Mouse (Mus musculus) naive thymus-derived CD4-positive, alpha-beta T cell, adult 2 months (primary cell): ENCODE measurements at regions not wholly inside any gene's neighbourhood (a gene's known extent, or its start where the extent isn't known, plus 50 kb on each side); places are given as distances from the start of the nearest gene placed in this dataset.

Source experiments
- DNase-seq: peaks from one replicate; pipeline ENCODE4 v3.0.0-alpha.2; 2011; ENCODE audit warnings: low read depth

GRCm38 (mm10) chr2:9267675-9268074, 613.4 kb upstream of the 4930412O13Rik start:
- no peak for DNase-seq

GRCm38 (mm10) chr2:9283441-9283840, 597.6 kb upstream of the 4930412O13Rik start:
- DNase-seq, result no peak

GRCm38 (mm10) chr2:9285800-9286199, 595.3 kb upstream of the 4930412O13Rik start:
- DNase-seq, result no peak

- no peak for DNase-seq
Measured at GRCm38 (mm10) chr2:9287077-9287476, 594.0 kb upstream of the 4930412O13Rik start.

GRCm38 (mm10) chr2:9287623-9288022, 593.4 kb upstream of the 4930412O13Rik start:
- DNase-seq, result no peak

- DNase-seq, result no peak
Measured at GRCm38 (mm10) chr2:9331630-9332352, 549.3 kb upstream of the 4930412O13Rik start.

- DNase-seq, result no peak
Measured at GRCm38 (mm10) chr2:9348982-9349381, 532.1 kb upstream of the 4930412O13Rik start.

GRCm38 (mm10) chr2:9349994-9350393, 531.1 kb upstream of the 4930412O13Rik start:
- no peak for DNase-seq

- DNase-seq, result no peak
Measured at GRCm38 (mm10) chr2:9352190-9352589, 528.9 kb upstream of the 4930412O13Rik start.

GRCm38 (mm10) chr2:9360020-9360419, 521.0 kb upstream of the 4930412O13Rik start:
- no peak for DNase-seq

GRCm38 (mm10) chr2:9367801-9368584, 513.1 kb upstream of the 4930412O13Rik start:
- DNase-seq, result no peak

GRCm38 (mm10) chr2:9369572-9369971, 511.5 kb upstream of the 4930412O13Rik start:
- DNase-seq, result no peak

- no peak for DNase-seq
Measured at GRCm38 (mm10) chr2:9386566-9386965, 494.5 kb upstream of the 4930412O13Rik start.

- DNase-seq, result no peak
Measured at GRCm38 (mm10) chr2:9388058-9388457, 493.0 kb upstream of the 4930412O13Rik start.

- no peak for DNase-seq
Measured at GRCm38 (mm10) chr2:9395379-9395999, 485.6 kb upstream of the 4930412O13Rik start.

- no peak for DNase-seq
Measured at GRCm38 (mm10) chr2:9401461-9401860, 479.6 kb upstream of the 4930412O13Rik start.

- no peak for DNase-seq
Measured at GRCm38 (mm10) chr2:9402281-9402680, 478.8 kb upstream of the 4930412O13Rik start.

GRCm38 (mm10) chr2:9409075-9409474, 472.0 kb upstream of the 4930412O13Rik start:
- no peak for DNase-seq

- no peak for DNase-seq
Measured at GRCm38 (mm10) chr2:9422686-9423085, 458.4 kb upstream of the 4930412O13Rik start.

GRCm38 (mm10) chr2:9423534-9423933, 457.5 kb upstream of the 4930412O13Rik start:
- DNase-seq, result no peak

- no peak for DNase-seq
Measured at GRCm38 (mm10) chr2:9433110-9433940, 447.7 kb upstream of the 4930412O13Rik start.
